Mouse (Mus musculus): ENCODE measurements around the gene Ubald2.

- TF ChIP-seq POLR2A (IDR thresholded peaks at IDR 0.05; ENCODE audit: control insufficient read depth, low read depth, low read length) (peak; percentile 28; the same call in 1 of the 2 replicates), CTCF (IDR thresholded peaks at IDR 0.05; ENCODE audit: control insufficient read depth, insufficient read depth, insufficient replicate concordance, low read depth, low read length) (no peak)
These were observed 533 bp downstream of the Ubald2 start for GRCm38 (mm10) chr11:116434287-116434966.
